Mouse (Mus musculus): ENCODE measurements around the gene Slc35f6.

DNA sequence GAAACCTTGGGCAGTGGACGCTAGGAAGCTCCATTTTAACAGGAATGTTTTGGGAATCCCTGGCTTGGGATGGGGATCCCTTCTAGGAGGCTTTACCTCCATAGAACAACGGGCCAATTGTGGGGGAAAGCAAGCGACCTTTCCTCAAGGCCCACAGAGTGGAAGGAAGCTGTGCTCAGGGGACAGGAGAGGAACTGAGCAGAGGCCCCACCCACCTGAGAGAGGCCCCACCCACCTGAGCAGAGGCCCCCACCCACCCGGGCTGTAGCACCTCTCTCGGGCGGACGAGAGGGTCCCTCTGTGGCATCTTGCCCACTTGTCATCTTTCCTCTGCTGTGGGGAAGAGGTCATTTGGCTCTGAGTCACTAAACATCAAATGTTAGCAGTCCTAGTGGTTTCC lies 10.7 kb upstream of the Slc35f6 start:
- TF ChIP-seq CTCF (IDR thresholded peaks at IDR 0.05; ENCODE audit: insufficient read depth, low read length): no peak
- no peak for TF ChIP-seq POLR2A (IDR thresholded peaks at IDR 0.05; ENCODE audit: borderline replicate concordance, extremely low read depth, low read depth, low read length)
